Mouse (Mus musculus): ENCODE measurements around the gene Jph4.
A peak's percentile ranks its signal among the peaks of the same experiment; 100 is the strongest.

Gene Jph4

GRCm38 (mm10) chr14:55118852-55119251 is 2.1 kb upstream of the Jph4 start:
- no peak for DNase-seq (ENCODE audit: low spot score in 2 of 2)

DNA sequence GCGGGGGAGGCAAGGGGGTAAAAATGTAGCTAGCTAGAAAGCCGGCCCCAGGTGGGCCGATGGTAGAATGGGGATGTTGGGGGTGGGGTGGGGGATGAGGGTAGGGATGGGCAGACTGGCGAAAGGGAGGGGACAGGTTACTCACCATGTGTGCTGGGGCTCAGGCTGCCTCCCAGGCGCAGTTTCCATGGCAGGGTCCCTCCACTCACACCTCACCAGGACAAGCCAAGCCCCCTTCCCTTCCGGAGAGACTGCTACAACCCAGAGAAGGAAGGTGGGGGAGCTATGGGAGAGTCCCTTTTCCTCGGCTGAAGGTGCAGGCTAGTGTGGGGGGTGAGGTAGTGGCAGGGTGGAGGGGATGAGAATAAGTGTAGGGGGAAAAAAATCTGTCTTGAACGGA is 889 bp downstream of the Jph4 start:
- no peak for DNase-seq (ENCODE audit: low spot score in 2 of 2)

GRCm38 (mm10) chr14:55114759-55115701 is 1.7 kb downstream of the Jph4 start:
- DNase-seq (ENCODE audit: low spot score in 2 of 2) = no peak

DNA sequence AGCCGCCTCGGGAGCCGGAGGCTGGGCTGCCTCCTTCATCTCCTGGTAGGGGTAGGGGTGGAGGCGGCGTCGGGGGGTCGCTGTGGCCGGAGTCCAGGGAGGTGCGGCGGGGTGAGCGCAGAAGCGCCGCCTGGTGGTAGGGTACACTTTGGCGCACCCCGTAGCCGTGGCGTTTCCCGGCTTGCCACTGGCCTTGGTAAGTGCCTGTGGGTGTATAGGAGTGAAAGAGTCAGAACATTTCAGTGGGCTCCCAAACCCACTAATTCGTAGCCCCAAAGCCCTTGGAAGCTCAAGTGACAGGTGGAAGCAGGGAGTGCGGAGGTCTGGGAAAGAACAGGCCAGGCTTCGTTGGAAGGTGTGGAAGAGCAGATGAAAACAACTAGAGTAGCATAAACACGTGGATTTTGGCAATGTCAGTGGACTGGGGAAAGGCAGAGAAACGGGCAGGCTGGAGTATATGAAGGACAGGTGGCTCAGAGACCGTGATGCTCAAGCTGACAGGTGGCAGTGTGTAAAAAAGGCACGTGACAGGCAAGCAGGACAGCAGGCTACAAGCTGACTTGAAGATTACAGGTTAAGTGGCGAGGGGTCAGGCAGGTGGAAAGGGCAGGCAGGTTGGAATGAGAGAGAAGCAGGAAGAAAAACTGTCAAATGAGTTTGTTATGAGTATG is 2.6 kb downstream of the Jph4 start:
- peak in 1 of 2 experiments; percentile 54 for DNase-seq (ENCODE audit: low spot score in 2 of 2)

DNA sequence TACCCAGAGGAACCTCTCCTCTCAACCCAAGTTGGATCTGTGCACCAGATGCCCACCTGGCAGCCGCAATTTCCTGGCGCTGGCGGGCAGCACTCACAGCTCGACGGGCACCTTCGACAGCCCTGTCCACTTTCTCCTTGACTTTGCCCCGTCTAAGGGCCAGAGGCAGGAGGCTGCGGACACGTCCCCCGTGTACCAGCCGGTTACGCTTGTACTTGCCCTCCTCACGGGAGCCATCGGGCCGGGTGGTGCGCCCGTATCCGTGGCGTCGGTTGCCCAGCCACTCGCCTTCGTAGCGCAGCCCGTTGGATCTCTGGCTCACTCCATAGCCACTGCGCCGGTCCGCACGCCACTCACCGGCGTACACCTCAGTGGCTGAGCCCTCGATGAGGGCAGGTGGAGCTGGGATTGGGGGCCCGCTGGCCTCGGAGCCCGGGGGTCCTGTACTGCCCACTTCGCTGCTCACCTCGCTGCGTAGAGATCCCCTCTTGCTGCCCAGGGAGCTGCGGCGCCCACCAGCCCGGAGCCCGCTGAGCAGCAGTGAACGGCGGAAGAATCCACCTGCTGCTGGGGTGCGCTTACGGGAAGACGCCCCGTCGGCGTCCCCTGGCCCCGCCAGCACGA is 3.3 kb downstream of the Jph4 start:
- no peak for DNase-seq (ENCODE audit: low spot score in 2 of 2)

- DNase-seq (ENCODE audit: low spot score in 2 of 2) = no peak
These were observed 5.0 kb downstream of the Jph4 start for GRCm38 (mm10) chr14:55111720-55112119.

DNA sequence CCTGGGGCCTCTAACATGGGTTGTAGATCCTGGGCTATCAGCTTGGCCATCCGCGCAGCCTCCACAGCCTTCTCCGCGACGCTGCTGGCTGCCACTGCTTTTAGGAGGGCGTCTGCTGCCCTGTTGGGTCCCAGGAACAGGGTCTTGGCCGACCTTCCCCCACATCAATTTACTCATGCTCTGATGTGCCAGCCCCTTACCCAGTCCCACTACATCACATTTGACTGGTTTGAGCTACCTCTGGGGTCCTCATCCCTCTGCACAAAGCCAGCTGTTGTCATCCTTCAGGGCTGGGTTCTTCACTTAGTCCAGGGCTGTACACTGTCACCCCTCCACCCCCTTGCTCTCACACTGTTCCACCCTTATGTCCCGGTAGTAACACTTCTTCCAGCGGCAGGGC is 6.7 kb downstream of the Jph4 start:
- no peak for DNase-seq (ENCODE audit: low spot score in 2 of 2)

DNA sequence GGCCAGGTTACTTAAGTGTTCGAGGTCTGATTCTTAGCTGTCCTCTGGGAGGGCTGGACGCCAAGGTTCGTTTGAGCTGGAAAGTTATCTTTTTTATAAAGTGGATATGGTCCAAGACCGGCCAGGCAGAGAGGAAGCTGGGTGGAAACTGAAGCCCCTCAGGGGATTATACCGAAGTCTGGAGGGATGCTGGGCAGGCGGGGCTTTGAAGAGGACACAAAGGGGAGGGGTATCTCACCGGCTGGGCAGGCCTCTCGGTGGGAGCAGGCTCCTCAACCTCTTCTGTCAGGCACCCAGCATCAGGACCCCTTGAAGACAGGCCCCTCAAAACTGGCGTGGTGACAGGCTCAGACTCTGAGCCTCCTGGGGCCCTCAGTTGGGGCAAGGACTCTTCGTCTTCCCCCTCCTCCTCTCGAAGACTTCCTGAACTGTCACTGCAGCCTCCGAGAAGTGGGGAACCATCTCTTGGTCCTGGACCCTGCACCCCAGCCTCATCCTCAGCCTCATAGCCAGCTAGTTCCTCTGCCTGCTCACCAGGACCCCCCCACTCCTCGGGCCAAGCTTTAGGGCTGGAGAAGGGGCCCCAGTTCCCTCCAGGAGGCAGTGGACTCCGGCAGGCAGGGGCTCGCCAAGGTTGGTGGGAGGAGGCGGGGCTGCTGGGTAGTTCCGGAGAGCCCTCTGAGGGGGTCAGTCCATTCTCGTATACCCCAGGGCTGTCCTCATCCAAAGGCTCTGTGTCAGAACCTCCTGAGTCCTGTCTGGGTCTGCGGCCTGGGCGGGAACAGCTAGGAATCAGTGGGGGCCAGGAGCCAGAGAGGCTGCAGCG is 7.5 kb downstream of the Jph4 start:
- DNase-seq (ENCODE audit: low spot score in 2 of 2) = no peak

DNA sequence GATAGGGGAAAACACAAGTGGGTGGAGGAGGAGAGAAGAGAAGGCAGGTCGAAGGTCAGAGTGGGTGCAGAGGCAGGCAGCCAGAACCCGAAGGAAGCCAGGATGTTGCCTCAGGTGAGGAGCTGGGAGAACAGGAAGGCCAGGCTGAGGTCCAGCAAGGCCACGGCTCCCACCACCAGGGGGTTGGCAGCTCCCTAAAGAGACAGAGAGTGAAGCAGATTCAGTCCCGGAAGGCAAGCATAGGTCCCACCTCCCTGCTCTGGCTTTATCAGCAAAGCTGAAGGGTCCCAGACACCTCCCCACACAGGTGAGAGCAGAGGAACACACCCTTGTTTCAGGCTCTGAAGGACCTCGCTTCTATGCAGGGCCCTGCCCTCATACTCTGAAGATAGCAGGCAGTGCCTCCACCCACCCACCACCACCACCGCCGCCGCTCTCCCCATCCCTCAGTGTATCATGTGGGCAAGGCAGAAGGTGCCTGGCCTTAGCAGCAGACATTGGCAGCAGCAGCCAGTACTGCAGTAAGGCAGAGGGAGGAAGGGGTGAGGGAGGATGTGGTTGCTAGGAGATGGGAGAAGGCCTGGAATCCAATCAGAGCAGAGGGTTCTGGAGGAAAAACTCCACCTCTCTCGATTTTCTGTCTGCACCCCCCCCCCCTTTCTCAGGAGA is 8.4 kb downstream of the Jph4 start:
- no peak for DNase-seq (ENCODE audit: low spot score in 2 of 2)

DNA sequence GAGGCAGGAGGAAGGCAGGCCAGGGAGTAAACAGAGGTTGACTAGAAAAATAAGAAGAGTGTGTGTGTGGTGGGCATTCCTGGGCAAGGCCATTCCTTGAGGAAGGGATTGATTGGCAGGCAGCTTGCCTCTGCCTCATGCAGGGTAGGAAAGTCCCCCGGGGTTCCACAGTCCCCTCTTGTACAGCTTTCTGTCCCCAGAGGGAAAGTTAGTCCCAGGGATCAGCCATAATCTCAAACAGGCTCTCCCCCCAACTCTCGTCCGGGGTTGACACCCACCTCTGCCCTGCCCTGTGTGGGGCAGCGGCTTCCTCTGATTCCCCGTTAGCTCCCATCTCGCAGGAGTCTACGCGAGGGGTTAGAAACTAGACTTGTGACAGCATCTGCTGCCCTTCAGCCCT is 9.7 kb downstream of the Jph4 start:
- no peak for DNase-seq (ENCODE audit: low spot score in 2 of 2)

- peak; percentile 70 to 81 for DNase-seq (ENCODE audit: low spot score in 2 of 2)
These were observed 10.6 kb downstream of the Jph4 start, which contains the start of gene Ap1g2 for GRCm38 (mm10) chr14:55105836-55106809. TSS of gene Ap1g2 (minus strand) at chr14:55106593.

DNA sequence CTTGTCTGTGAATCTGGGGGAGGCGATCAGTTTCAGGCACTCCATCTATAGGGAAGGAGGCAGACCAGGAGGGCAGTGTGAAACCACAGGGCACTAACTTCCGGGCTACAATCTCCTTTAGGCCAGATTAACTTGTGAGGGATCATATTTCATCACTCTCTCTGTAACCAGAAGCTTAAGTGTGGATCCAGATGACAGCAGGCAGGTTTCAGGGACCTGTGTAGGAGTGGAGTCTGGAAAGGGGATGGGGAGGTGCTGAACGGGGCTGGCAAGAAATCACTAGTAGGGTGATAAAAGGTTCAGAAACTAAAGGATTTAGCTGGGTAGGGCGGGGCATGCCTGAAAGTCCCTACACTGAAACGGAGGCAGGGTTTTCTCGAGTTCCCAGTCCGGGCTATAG is 11.3 kb downstream of the Jph4 start:
- no peak for DNase-seq (ENCODE audit: low spot score in 2 of 2)

DNA sequence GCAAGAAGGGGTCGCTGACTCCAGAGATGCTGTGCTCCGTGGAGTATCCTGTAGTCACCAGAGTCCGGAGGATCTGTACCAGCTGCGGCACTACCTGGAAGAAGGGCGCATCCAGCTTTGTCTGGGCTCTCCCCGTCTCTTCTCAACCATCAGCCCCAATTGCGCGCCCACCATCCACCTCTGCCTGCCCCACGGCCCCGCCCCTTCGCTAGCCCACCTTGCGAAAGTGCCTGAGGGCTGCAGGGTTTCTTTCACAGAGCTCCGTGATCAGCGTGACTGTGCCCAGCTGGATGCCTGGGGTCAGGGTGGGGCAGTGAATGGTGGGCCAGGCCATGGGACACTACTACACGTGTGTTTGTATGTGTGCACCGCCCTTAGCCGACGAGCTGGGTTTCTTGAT is 12.4 kb downstream of the Jph4 start:
- no peak for DNase-seq (ENCODE audit: low spot score in 2 of 2)

GRCm38 (mm10) chr14:55102253-55102785 is 14.4 kb downstream of the Jph4 start:
- DNase-seq (ENCODE audit: low spot score in 2 of 2) = no peak

- DNase-seq (ENCODE audit: low spot score in 2 of 2) = peak in 1 of 2 experiments; percentile 65
These were observed 15.1 kb downstream of the Jph4 start for GRCm38 (mm10) chr14:55101592-55101991.

- peak in 1 of 2 experiments; percentile 63 for DNase-seq (ENCODE audit: low spot score in 2 of 2)
These were observed 18.7 kb downstream of the Jph4 start for GRCm38 (mm10) chr14:55098067-55098466.

DNA sequence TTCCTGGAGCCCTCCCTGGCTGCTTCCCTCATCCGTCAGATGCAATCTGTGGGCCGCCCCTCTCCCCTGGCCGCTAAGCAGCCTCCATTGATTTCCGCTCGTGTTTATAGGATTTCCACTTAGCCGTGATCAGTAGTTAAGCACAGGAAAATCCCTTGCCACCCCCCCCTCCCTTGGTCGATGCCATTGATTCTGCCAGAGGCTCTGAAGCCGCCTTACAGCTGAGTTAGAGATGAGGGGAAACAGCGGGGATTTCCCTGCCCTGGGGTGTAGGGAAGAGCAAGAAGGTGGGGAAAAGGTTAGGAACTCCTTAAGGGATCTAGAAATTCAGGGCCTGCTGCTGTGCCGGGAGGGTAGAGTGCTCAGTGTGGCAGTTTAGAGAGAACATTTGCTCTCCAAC is 19.1 kb downstream of the Jph4 start:
- no peak for DNase-seq (ENCODE audit: low spot score in 2 of 2)

DNA sequence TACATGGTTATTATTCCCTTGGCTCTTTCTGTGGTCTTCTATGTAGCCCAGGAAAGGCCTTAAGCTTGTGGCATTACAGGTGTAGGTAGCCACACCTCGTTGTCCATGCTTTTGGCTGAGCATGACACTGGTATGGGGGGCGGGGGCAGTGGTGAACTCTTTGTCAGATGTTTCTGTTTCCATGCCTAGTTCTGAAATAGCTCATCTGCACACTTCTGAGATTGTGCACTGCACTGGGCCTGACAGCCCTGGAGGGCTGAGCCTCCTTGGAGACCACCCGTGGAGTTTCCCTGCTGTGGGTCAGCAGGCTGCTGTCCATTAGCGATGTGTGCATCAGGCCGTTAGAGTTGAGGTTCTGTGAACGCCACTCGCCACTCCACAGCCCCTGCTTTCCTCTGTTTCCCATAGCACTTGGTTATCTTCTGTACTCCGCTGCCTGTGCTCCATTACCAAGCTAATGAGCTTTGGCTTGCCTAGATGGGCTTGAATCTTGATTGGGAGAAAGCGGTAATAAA is 20.1 kb downstream of the Jph4 start:
- DNase-seq (ENCODE audit: low spot score in 2 of 2) = no peak

- DNase-seq (ENCODE audit: low spot score in 2 of 2) = no peak
These were observed 21.1 kb downstream of the Jph4 start for GRCm38 (mm10) chr14:55095671-55096070.

Measured in spleen, postnatal 10 days (tissue).